Comparison of ENCODE assay signal across 11 mouse cellular contexts in genomic region chr1:74015513-74016234, GRCm38 (mm10).
DNase-seq lines count a peak whose midpoint lies in the region; ATAC-seq and TF ChIP-seq lines count a peak whose summit lies in the region.
"Had no signal": no experiment of that assay in that cellular context is flagged by ENCODE, and none has a peak within 500 bp of the region (broad histone marks: within the 10 kb centered on the region; RNA-seq: fewer than 3 reads in every experiment).

No protein-coding gene starts in this region.

- no peak for DNase-seq in lung, adult 2 months
- no peak for DNase-seq in lung, postnatal 25 days (ENCODE audit: low spot score)
- DNase-seq in limb, embryonic 10.5 days (ENCODE audit: low spot score) = no peak
- DNase-seq in testis, postnatal 14 days (ENCODE audit: low spot score) = peak; percentile 46
- DNase-seq: right cerebral cortex, postnatal 4 days had no signal

- TF ChIP-seq POLR2A in lung, adult 2 months (IDR thresholded peaks at IDR 0.05; ENCODE audit: borderline replicate concordance, extremely low read depth, low read depth, low read length) = 0 out of 2 replicates have a peak, but pooled peaks have one; percentile 13

- H3K4me2 ChIP-seq in heart, embryonic 16.5 days (ENCODE audit: low read depth, low read length) = peak overlapping the region; percentile 9; the same call in 1 of the 2 replicates
- no peak overlapping the region for H3K4me2 ChIP-seq in hindbrain, embryonic 16.5 days (ENCODE audit: low read length)
- H3K4me2 ChIP-seq: midbrain, embryonic 12.5 days had no signal

- TF ChIP-seq CTCF in lung, adult 2 months (IDR thresholded peaks at IDR 0.05; ENCODE audit: insufficient read depth, low read length) = no peak

- H3K9ac ChIP-seq in heart, embryonic 16.5 days (ENCODE audit: low read length) = peak overlapping the region; percentile 57
- no peak overlapping the region for H3K9ac ChIP-seq in hindbrain, embryonic 16.5 days (ENCODE audit: low read depth, low read length)
- H3K9ac ChIP-seq: midbrain, embryonic 12.5 days had no signal

- no peak overlapping the region for H3K4me3 ChIP-seq in lung, adult 2 months (replicated peaks; ENCODE audit: extremely low read depth, low read depth, low read length)
- H3K4me3 ChIP-seq in heart, embryonic 16.5 days (ENCODE audit: low read length) = no peak overlapping the region
- H3K4me3 ChIP-seq in limb, embryonic 10.5 days = no peak overlapping the region
- no peak overlapping the region for H3K4me3 ChIP-seq in hindbrain, embryonic 16.5 days (ENCODE audit: low read length)
- H3K4me3 ChIP-seq: midbrain, embryonic 12.5 days had no signal

- peaks cover 65% of the 10 kb centered on the region for H3K4me1 ChIP-seq in lung, adult 2 months (ENCODE audit: control insufficient read depth, insufficient read depth, low read length)
- peaks cover 60% of the 10 kb centered on the region for H3K4me1 ChIP-seq in heart, embryonic 16.5 days (ENCODE audit: control insufficient read depth, insufficient read depth, low read length)
- H3K4me1 ChIP-seq in limb, embryonic 10.5 days = peaks cover 46% of the 10 kb centered on the region
- no peaks in the 10 kb centered on the region for H3K4me1 ChIP-seq in hindbrain, embryonic 16.5 days (ENCODE audit: control insufficient read depth, insufficient read depth, low read depth, low read length)
- H3K4me1 ChIP-seq: midbrain, embryonic 12.5 days had no signal

- H3K27ac ChIP-seq in heart, embryonic 16.5 days (ENCODE audit: low read length) = peak overlapping the region; percentile 82
- H3K27ac ChIP-seq in limb, embryonic 10.5 days = peak overlapping the region; percentile 77
- H3K27ac ChIP-seq in hindbrain, embryonic 16.5 days (ENCODE audit: low read depth, low read length) = no peak overlapping the region
- H3K27ac ChIP-seq: midbrain, embryonic 12.5 days had no signal

- ATAC-seq in heart, embryonic 16.5 days (replicated peaks; ENCODE audit: extremely low read depth, insufficient read depth, low FRiP score) = 0 out of 2 replicates have a peak, but pooled peaks have one; percentile 11
- no peak for ATAC-seq in hindbrain, embryonic 16.5 days
- ATAC-seq in megakaryocyte, adult 5-6 weeks (ENCODE audit: poor library complexity, severe bottlenecking) = no peak
- no peak for ATAC-seq in monocyte, adult 5-6 weeks (replicated peaks; ENCODE audit: insufficient number of reproducible peaks, low FRiP score, low TSS enrichment, poor library complexity, severe bottlenecking)

- H3K36me3 ChIP-seq in heart, embryonic 16.5 days (ENCODE audit: control insufficient read depth, insufficient read depth) = 0 out of 2 replicates have a peak, but pooled peaks cover 2% of the 10 kb centered on the region
- peaks cover 31% of the 10 kb centered on the region for H3K36me3 ChIP-seq in limb, embryonic 10.5 days
- H3K36me3 ChIP-seq in hindbrain, embryonic 16.5 days (ENCODE audit: control insufficient read depth, insufficient read depth, low read length) = no peaks in the 10 kb centered on the region
- H3K36me3 ChIP-seq: G1E; midbrain, embryonic 12.5 days had no signal

- H3K27me3 ChIP-seq in heart, embryonic 16.5 days (ENCODE audit: control insufficient read depth, insufficient read depth, low read length) = no peaks in the 10 kb centered on the region
- H3K27me3 ChIP-seq in limb, embryonic 10.5 days (ENCODE audit: low read depth, poor library complexity, severe bottlenecking) = no peaks in the 10 kb centered on the region
- no peaks in the 10 kb centered on the region for H3K27me3 ChIP-seq in hindbrain, embryonic 16.5 days (replicated peaks; ENCODE audit: control insufficient read depth, insufficient read depth, low read length)
- H3K27me3 ChIP-seq: midbrain, embryonic 12.5 days had no signal

- no peaks in the 10 kb centered on the region; the same call in 1 of the 2 replicates for H3K9me3 ChIP-seq in heart, embryonic 16.5 days (replicated peaks; ENCODE audit: control insufficient read depth, low read length)
- H3K9me3 ChIP-seq in limb, embryonic 10.5 days (replicated peaks) = no peaks in the 10 kb centered on the region; the same call in 1 of the 2 replicates
- no peaks in the 10 kb centered on the region for H3K9me3 ChIP-seq in hindbrain, embryonic 16.5 days (ENCODE audit: control insufficient read depth, low read length)

- 39% methylated on average over 8 of the region's 8 CpGs for WGBS in lung, adult 2 months
- WGBS in heart, embryonic 16.5 days = 41% methylated on average over 8 of the region's 8 CpGs
- WGBS in limb, embryonic 10.5 days = 62% methylated on average over 8 of the region's 8 CpGs
- 82% methylated on average over 8 of the region's 8 CpGs for WGBS in hindbrain, embryonic 16.5 days
